Mouse (Mus musculus): Measurements from ENCODE around the gene Rilp. TPM values are rescaled to one million over a fixed set of nuclear protein-coding genes. Genes with fewer than 3 reads are reported as not detected.
A peak's percentile ranks its signal among the peaks of the same experiment; 100 is the strongest.

Gene Rilp
- polyA plus RNA-seq, 1 experiment from 2014 or later, result 2.0 TPM

DNA sequence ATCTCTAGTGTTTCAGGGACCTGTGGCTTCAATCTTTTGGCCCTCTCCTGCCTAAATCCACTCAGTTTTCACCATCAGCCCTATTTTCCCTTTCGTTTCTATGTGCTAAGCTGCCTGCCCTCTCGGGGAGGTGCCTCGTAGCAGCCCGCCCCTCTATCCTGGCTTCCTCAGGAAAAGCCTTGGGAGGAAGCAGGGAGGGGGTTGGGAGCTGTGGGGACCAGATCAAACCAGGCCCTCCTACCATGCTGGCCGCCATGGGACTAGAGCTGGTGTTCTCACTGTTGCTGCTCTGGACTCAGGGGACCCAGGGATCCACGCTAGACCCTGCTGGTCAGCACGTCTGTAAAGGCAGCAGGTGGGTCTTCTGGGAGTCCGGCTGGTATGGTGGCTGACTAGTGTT, 3.4 kb downstream of the Rilp start, which contains the start of gene Scarf1:
Scarf1 (plus strand) TSS at position 205 of the 400 bp plus-strand sequence.
- H3K36me3 ChIP-seq (ENCODE audit: insufficient read depth, low read length), result peaks cover 13% of the 10 kb centered on the region
- peak within 1 kb of the TSS; percentile 34 for H3K4me3 ChIP-seq (ENCODE audit: low read length)
- H3K4me1 ChIP-seq (ENCODE audit: insufficient read depth, low read length), result peaks cover 24% of the 10 kb centered on the region
- H3K9me3 ChIP-seq (ENCODE audit: low read length), result no peaks in the 10 kb centered on the region
- ATAC-seq (ENCODE audit: low FRiP score, low TSS enrichment), result peak; percentile 28; the same call in 1 of the 2 replicates
- no peaks in the 10 kb centered on the region for H3K27me3 ChIP-seq (ENCODE audit: insufficient read depth, low read length)
- peak within 1 kb of the TSS; percentile 42 for H3K4me2 ChIP-seq (replicated peaks; ENCODE audit: low read depth, low read length)
- peak within 1 kb of the TSS; percentile 6 for H3K9ac ChIP-seq (replicated peaks; ENCODE audit: low read length)
- 35% methylated on average over 8 of the region's 8 CpGs for WGBS
- peak within 1 kb of the TSS; percentile 37; the same call in 1 of the 2 replicates for H3K27ac ChIP-seq (ENCODE audit: low read length)

DNA sequence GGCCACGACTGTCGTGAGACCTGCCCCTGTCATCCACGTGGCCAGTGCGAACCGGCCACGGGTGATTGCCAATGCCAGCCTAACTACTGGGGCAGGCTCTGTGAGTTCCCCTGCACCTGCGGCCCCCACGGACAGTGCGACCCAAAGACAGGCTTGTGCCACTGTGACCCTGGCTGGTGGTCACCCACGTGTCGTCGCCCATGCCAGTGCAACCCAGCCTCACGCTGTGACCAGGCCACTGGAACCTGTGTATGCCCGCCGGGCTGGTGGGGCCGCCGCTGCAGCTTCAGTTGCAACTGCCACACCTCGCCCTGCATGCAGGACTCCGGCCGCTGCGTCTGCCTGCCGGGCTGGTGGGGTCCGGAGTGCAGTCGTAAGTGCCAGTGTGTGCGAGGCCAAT, 5.3 kb downstream of the Rilp start:
- Histone ChIP-seq H3K27me3 (ENCODE audit: insufficient read depth, low read length) (no peaks in the 10 kb centered on the region), H3K27ac (ENCODE audit: low read length) (no peak overlapping the region), H3K4me2 (replicated peaks; ENCODE audit: low read depth, low read length) (no peak overlapping the region), H3K4me3 (ENCODE audit: low read length) (no peak overlapping the region), H3K9ac (replicated peaks; ENCODE audit: low read length) (no peak overlapping the region), H3K4me1 (ENCODE audit: insufficient read depth, low read length) (peaks cover 6% of the 10 kb centered on the region), H3K36me3 (ENCODE audit: insufficient read depth, low read length) (0 out of 2 replicates have a peak, but pooled peaks cover 2% of the 10 kb centered on the region), H3K9me3 (ENCODE audit: low read length) (no peaks in the 10 kb centered on the region)
- WGBS, result 89% methylated on average over 25 of the region's 25 CpGs
- no peak for ATAC-seq (ENCODE audit: low FRiP score, low TSS enrichment)

DNA sequence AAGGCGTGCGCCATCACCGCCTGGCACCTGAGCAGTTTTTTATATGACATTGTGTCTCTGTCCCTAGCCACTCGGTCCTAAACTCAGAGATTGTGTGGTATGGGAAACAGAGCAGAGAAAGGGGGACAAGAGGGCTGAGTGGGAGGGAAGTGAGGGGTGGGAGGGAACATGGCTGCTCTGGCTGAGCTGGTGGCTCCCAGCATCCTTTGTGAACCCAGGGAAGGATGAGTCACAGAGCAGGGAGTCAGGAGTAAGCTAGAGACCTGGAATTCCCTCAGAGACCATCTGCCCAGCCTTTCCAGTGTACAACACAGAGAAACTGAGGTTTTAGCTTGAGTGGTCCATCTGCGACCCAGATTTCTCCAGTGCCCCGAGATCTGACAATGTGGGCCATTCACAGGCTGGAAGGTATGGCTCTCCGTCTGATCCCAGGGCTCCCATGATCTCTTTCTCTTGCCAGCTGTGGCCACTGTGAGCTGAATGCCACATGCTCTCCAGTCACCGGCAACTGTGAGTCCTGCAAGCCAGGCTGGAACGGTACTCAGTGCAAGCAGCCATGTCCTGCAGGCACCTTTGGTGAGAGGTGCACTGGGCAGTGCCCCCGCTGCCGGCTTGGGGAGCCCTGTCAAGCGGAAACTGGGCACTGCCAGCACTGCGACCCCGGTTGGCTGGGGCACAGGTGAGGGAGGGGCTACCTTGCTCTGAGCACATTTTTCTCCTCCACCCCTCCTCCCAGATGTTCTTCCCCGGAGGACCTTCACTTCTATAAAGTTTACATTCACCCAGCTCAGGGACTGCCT, 10.1 kb downstream of the Rilp start:
- WGBS, result 67% methylated on average over 15 of the region's 15 CpGs
- Histone ChIP-seq H3K9ac (replicated peaks; ENCODE audit: low read length) (0 out of 2 replicates have a peak overlapping the region, but pooled peaks have one; percentile 11), H3K4me2 (replicated peaks; ENCODE audit: low read depth, low read length) (no peak overlapping the region), H3K27ac (ENCODE audit: low read length) (0 out of 2 replicates have a peak overlapping the region, but pooled peaks have one; percentile 7), H3K9me3 (ENCODE audit: low read length) (no peaks in the 10 kb centered on the region), H3K36me3 (ENCODE audit: insufficient read depth, low read length) (0 out of 2 replicates have a peak, but pooled peaks cover 2% of the 10 kb centered on the region), H3K4me3 (ENCODE audit: low read length) (no peak overlapping the region), H3K27me3 (ENCODE audit: insufficient read depth, low read length) (no peaks in the 10 kb centered on the region), H3K4me1 (ENCODE audit: insufficient read depth, low read length) (0 out of 2 replicates have a peak, but pooled peaks cover 3% of the 10 kb centered on the region)
- 0 out of 2 replicates have a peak, but pooled peaks have one; percentile 31 for ATAC-seq (ENCODE audit: low FRiP score, low TSS enrichment)

DNA sequence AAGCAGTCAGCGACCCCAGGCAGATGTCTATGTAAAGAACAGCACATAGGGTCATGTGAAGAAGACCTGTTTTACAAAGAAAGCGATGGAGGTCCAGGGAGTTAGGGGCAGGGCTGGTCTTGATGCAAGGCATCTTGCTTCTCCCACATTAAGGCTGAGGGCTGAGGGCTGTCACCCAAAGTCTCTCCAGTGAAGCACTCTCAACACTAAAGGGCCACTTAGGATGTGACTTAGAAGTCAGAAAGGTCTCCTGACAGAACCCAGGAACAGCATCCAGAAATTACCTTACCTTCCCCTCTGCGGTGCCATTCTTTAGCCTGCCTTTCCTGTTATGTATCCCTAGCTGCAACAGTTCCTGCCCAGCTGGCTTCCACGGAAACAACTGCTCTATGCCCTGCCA, 11.7 kb downstream of the Rilp start:
- Histone ChIP-seq H3K4me2 (replicated peaks; ENCODE audit: low read depth, low read length) (no peak overlapping the region), H3K4me3 (ENCODE audit: low read length) (no peak overlapping the region), H3K27ac (ENCODE audit: low read length) (no peak overlapping the region), H3K9me3 (ENCODE audit: low read length) (no peaks in the 10 kb centered on the region), H3K36me3 (ENCODE audit: insufficient read depth, low read length) (no peaks in the 10 kb centered on the region), H3K9ac (replicated peaks; ENCODE audit: low read length) (no peak overlapping the region), H3K4me1 (ENCODE audit: insufficient read depth, low read length) (0 out of 2 replicates have a peak, but pooled peaks cover 3% of the 10 kb centered on the region), H3K27me3 (ENCODE audit: insufficient read depth, low read length) (no peaks in the 10 kb centered on the region)
- ATAC-seq (ENCODE audit: low FRiP score, low TSS enrichment), result no peak
- WGBS, result 85% methylated on average over 4 of the region's 4 CpGs

DNA sequence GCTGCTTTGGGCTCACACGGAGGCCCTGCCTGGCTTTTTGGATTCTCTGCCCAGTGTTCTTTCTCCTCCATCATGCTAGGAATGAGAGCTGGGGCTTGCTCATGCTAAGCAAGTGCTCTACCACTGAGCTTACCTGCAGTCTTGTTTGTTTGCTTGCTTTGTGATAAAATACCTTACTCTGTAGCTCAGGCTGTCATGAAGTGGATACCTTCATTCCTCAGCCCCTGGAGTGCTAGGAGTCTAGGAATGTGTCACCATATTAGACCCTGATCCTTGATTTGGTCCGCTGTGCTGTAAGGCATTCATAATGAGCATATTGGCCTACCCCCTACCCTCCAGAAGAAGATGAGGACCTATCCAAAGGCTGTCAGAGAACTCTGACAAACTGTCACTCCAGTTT, 12.9 kb downstream of the Rilp start:
- H3K27ac ChIP-seq (ENCODE audit: low read length), result no peak overlapping the region
- WGBS, result 80% methylated on average over 2 of the region's 2 CpGs
- no peaks in the 10 kb centered on the region for H3K27me3 ChIP-seq (ENCODE audit: insufficient read depth, low read length)
- 0 out of 2 replicates have a peak, but pooled peaks cover 3% of the 10 kb centered on the region for H3K4me1 ChIP-seq (ENCODE audit: insufficient read depth, low read length)
- no peak overlapping the region for H3K4me2 ChIP-seq (replicated peaks; ENCODE audit: low read depth, low read length)
- no peak for ATAC-seq (ENCODE audit: low FRiP score, low TSS enrichment)
- H3K9me3 ChIP-seq (ENCODE audit: low read length), result no peaks in the 10 kb centered on the region
- H3K36me3 ChIP-seq (ENCODE audit: insufficient read depth, low read length), result no peaks in the 10 kb centered on the region
- H3K9ac ChIP-seq (replicated peaks; ENCODE audit: low read length), result no peak overlapping the region
- H3K4me3 ChIP-seq (ENCODE audit: low read length), result no peak overlapping the region

DNA sequence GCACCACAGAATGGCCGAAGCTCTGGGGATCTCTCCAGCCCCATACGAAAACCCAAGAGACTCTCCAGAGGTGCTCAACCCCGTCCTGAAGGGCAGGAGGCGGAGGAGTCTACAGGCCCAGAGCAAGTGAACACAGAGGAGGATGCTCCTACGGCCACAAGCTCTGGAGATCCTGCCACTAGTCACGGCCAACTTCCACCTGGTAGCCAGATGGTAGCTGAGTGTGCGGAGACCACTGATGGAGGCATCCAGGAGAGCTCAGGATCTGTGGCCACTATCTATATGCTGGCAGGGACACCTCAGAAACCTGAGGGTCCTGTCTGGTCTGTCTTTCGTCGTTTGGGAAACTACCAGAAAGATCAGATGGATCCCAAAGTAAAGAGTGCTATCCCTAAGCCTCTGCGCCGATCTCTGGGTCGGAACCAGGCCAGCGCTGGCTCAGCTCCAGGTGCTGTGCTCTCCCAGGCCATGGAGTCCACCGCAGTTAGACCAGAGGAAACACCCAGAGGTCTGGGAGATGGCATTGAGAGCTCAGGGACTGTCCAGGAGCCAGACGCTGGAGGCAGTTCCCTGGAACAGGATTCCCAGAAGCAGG, 15.7 kb downstream of the Rilp start:
- Histone ChIP-seq H3K36me3 (ENCODE audit: insufficient read depth, low read length) (no peaks in the 10 kb centered on the region), H3K4me3 (ENCODE audit: low read length) (no peak overlapping the region), H3K9me3 (ENCODE audit: low read length) (no peaks in the 10 kb centered on the region), H3K4me1 (ENCODE audit: insufficient read depth, low read length) (0 out of 2 replicates have a peak, but pooled peaks cover 2% of the 10 kb centered on the region), H3K9ac (replicated peaks; ENCODE audit: low read length) (no peak overlapping the region), H3K27me3 (ENCODE audit: insufficient read depth, low read length) (no peaks in the 10 kb centered on the region), H3K27ac (ENCODE audit: low read length) (no peak overlapping the region), H3K4me2 (replicated peaks; ENCODE audit: low read depth, low read length) (no peak overlapping the region)
- no peak for ATAC-seq (ENCODE audit: low FRiP score, low TSS enrichment)
- 87% methylated on average over 15 of the region's 15 CpGs for WGBS

DNA sequence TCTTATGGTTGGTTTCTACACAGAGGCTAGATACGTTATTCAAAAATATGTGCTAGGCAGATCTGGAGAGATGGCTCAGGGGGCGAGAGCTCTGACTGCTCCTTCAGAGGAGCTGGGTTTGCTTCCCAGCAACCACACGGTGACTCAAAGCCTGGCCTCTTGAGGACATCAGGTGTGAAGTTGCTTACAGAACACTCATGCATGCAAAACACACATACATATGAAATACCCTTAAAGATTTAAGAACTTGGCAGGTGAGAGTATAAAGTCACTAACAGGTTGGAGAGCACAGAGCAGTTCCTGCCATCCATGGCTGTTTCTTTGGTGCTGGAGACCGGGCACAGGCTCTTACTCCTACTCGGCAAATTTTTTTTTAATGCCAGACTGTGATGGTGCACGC, 17.0 kb downstream of the Rilp start:
- H3K9ac ChIP-seq (replicated peaks; ENCODE audit: low read length), result no peak overlapping the region
- no peak overlapping the region for H3K4me3 ChIP-seq (ENCODE audit: low read length)
- no peaks in the 10 kb centered on the region for H3K9me3 ChIP-seq (ENCODE audit: low read length)
- H3K36me3 ChIP-seq (ENCODE audit: insufficient read depth, low read length), result no peaks in the 10 kb centered on the region
- WGBS, result 78% methylated on average over 6 of the region's 6 CpGs
- no peak for ATAC-seq (ENCODE audit: low FRiP score, low TSS enrichment)
- no peak overlapping the region for H3K27ac ChIP-seq (ENCODE audit: low read length)
- H3K4me2 ChIP-seq (replicated peaks; ENCODE audit: low read depth, low read length), result no peak overlapping the region
- 0 out of 2 replicates have a peak, but pooled peaks cover 3% of the 10 kb centered on the region for H3K4me1 ChIP-seq (ENCODE audit: insufficient read depth, low read length)
- no peaks in the 10 kb centered on the region for H3K27me3 ChIP-seq (ENCODE audit: insufficient read depth, low read length)

DNA sequence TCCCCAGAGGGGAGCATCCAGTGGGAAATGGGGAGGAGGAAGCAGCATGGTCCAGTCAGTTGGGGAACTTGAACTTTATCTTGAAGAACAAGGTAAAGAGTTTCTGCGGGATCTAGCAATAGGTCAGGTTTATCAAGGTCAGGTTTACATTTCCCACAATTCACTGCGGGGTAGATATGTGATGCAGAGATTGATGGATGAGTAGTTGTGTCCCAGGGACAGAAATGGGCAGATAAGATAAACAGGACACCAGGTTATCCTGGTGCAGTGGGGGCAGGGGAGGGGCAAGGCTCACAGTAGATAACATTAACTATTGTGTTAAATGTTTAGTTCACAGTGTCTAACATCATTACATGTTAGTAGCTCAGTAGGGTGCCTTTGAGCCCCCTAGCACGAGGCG, 19.9 kb downstream of the Rilp start:
- no peaks in the 10 kb centered on the region for H3K27me3 ChIP-seq (ENCODE audit: insufficient read depth, low read length)
- H3K4me3 ChIP-seq (ENCODE audit: low read length), result no peak overlapping the region
- H3K4me2 ChIP-seq (replicated peaks; ENCODE audit: low read depth, low read length), result no peak overlapping the region
- H3K36me3 ChIP-seq (ENCODE audit: insufficient read depth, low read length), result no peaks in the 10 kb centered on the region
- WGBS, result 62% methylated on average over 4 of the region's 4 CpGs
- no peak overlapping the region for H3K9ac ChIP-seq (replicated peaks; ENCODE audit: low read length)
- H3K27ac ChIP-seq (ENCODE audit: low read length), result no peak overlapping the region
- H3K4me1 ChIP-seq (ENCODE audit: insufficient read depth, low read length), result peaks cover 20% of the 10 kb centered on the region
- H3K9me3 ChIP-seq (ENCODE audit: low read length), result no peaks in the 10 kb centered on the region
- no peak for ATAC-seq (ENCODE audit: low FRiP score, low TSS enrichment)

DNA sequence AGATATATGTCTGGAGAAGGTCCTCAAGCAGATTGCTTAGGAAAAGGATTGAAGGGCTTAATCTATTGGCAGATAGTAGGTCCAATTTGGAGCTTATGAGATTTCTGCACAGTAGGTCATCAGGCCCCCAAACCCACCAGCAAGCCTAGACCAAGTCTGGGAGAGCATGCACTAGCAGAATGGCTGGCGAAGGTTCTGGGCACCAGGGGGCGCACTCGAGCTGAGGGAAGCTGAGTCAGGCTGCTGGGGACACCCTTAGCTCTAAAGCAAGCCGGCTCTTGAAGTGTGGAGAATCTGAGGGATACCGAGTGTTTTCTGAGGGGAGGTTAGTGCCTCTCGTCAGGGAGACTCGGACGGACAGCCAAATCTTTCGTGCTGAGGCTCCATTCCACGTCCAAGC, 20.4 kb downstream of the Rilp start:
- peak; percentile 69; the same call in 1 of the 2 replicates for ATAC-seq (ENCODE audit: low FRiP score, low TSS enrichment)
- Histone ChIP-seq H3K4me1 (ENCODE audit: insufficient read depth, low read length) (peaks cover 25% of the 10 kb centered on the region), H3K27me3 (ENCODE audit: insufficient read depth, low read length) (no peaks in the 10 kb centered on the region), H3K4me3 (ENCODE audit: low read length) (peak overlapping the region; percentile 78), H3K36me3 (ENCODE audit: insufficient read depth, low read length) (no peaks in the 10 kb centered on the region), H3K9me3 (ENCODE audit: low read length) (no peaks in the 10 kb centered on the region), H3K4me2 (replicated peaks; ENCODE audit: low read depth, low read length) (peak overlapping the region; percentile 100), H3K9ac (replicated peaks; ENCODE audit: low read length) (peak overlapping the region; percentile 80), H3K27ac (ENCODE audit: low read length) (no peak overlapping the region)
- 0% methylated on average over 10 of the region's 10 CpGs for WGBS
